In the genomic region with DNA sequence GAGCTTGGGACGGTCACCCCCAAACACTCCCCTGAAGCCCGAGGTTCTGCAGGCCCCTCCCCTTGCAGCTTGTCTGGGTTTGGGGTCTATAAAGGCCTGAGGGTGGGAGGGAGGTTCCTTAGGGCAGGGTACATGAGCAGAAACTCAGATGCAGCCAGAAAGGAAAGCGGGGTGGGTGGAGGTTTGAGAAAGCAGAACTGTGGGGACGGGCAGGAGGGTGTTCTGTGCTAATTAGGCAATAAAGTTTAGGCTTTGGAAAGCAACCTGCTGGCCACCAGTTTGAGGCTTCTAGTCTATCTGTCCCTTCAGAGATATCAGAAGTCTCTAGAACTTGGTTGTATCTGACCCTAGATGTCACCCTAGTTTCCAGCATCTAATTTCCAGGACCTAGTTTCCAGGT, we compare ENCODE assay signal across 19 mouse cellular contexts. TPM values are rescaled to one million over a fixed set of nuclear protein-coding genes. Genes with fewer than 3 reads are reported as not detected.
"Had no signal": no experiment of that assay in that cellular context is flagged by ENCODE, and none has a peak within 500 bp of the region (broad histone marks: within the 10 kb centered on the region; RNA-seq: fewer than 3 reads in every experiment).

No protein-coding gene starts in this region.

- DNase-seq: gastrocnemius, adult 2 months; gastrocnemius, postnatal 10 days; gastrocnemius, postnatal 36 days; heart, adult 18-20 months; heart, postnatal 10 days; heart, postnatal 4 days; kidney, adult 11 months; kidney, adult 2 months; kidney, adult 9 months; kidney, postnatal 14 days; kidney, postnatal 36 days; layer of hippocampus, adult 9-11 months; layer of hippocampus, postnatal 36 days had no signal

- ATAC-seq: hindbrain, postnatal 0 days; intestine, embryonic 16.5 days; liver, embryonic 12.5 days had no signal

RNA-seq across cellular contexts. Expression of gene Xkr7, which starts 26.7 kb away (rescaled TPM):
- total RNA-seq: gastrocnemius, adult 2 months; gastrocnemius, postnatal 36 days; heart, adult 18-20 months; heart, adult 8-10 months; heart, postnatal 10 days; heart, postnatal 25 days; heart, postnatal 4 days; liver, adult 2 months had no signal
